In the genomic region with DNA sequence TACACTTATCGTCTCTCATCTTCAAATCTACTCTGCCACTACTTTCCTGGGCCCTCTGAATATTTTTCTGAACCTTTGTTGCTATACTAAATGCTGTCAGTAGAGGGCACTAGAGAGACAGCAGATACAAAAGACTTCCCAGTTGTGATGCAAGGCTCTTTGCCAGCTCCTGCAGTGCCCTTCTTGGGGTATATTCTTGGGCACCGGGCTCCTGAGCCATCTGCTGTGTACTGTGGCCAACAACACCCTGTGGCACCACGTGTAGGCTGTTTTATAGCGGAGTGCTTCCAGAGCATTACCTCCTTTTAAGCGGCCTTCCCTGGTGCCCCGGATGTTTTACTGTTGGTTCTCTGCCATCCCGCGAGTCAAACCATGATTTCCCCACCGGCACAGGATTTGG, we compare ENCODE assay signal across 8 mouse cellular contexts. TPM values are rescaled to one million over a fixed set of nuclear protein-coding genes. Genes with fewer than 3 reads are reported as not detected.
DNase-seq lines count a peak whose midpoint lies in the region; ATAC-seq and TF ChIP-seq lines count a peak whose summit lies in the region.

No protein-coding gene starts in this region.

- no peak for DNase-seq in heart, adult 2 months
- DNase-seq in heart, postnatal 25 days (ENCODE audit: low spot score), result no peak
- DNase-seq in cerebellum, postnatal 14 days, result peak; percentile 96
- DNase-seq in hindbrain, postnatal 0 days (ENCODE audit: low spot score), result peak; percentile 93
- peak; percentile 40 to 49 for DNase-seq in left cerebral cortex, postnatal 36 days (ENCODE audit: low spot score in 2 of 2)
- DNase-seq in right cerebral cortex, adult 2 months (ENCODE audit: low spot score in 2 of 2), result peak; percentile 62 to 65
- DNase-seq in adrenal gland, adult 18-20 months (ENCODE audit: low spot score in 2 of 2), result no peak

- no peak overlapping the region for H3K9ac ChIP-seq in heart, adult 2 months (ENCODE audit: low read depth, low read length)
- no peak overlapping the region for H3K9ac ChIP-seq in ES-Bruce4 (ENCODE audit: low read depth, poor library complexity, severe bottlenecking)
- no peak overlapping the region for H3K9ac ChIP-seq in hindbrain, postnatal 0 days (replicated peaks; ENCODE audit: low read length)

- H3K79me2 ChIP-seq in heart, adult 2 months (replicated peaks; ENCODE audit: control insufficient read depth, insufficient read depth, low read length), result no peaks in the 10 kb centered on the region

- peak; percentile 85 for ATAC-seq in hindbrain, postnatal 0 days

- no peak overlapping the region for H3K4me3 ChIP-seq in heart, adult 2 months
- no peak overlapping the region; the same call in 1 of the 2 replicates for H3K4me3 ChIP-seq in ES-Bruce4 (ENCODE audit: low read depth, low read length)
- H3K4me3 ChIP-seq in hindbrain, postnatal 0 days (ENCODE audit: low read length), result no peak overlapping the region

- no peaks in the 10 kb centered on the region for H3K36me3 ChIP-seq in heart, adult 2 months (ENCODE audit: control insufficient read depth, insufficient read depth, low read length)
- no peaks in the 10 kb centered on the region for H3K36me3 ChIP-seq in ES-Bruce4 (ENCODE audit: control insufficient read depth, insufficient read depth, low read length, poor library complexity, severe bottlenecking)
- H3K36me3 ChIP-seq in hindbrain, postnatal 0 days (ENCODE audit: insufficient read depth, low read length), result no peaks in the 10 kb centered on the region

- H3K4me2 ChIP-seq in hindbrain, postnatal 0 days (ENCODE audit: low read depth, low read length), result no peak overlapping the region

- intact Hi-C loops in heart, adult 2 months (cut with DNase I), result loop anchor here (5.0 kb wide), 2 partner anchors 82 to 632 kb away; no protein-coding TSS in a partner anchor
- intact Hi-C loops in heart, postnatal 25 days (cut with DNase I), result loop anchor here (5.0 to 10.0 kb wide), 2 partner anchors 82 to 634 kb away; no protein-coding TSS in a partner anchor
- intact Hi-C loops in left cerebral cortex, postnatal 36 days (cut with DNase I), result loop anchor here (5.0 to 10.0 kb wide), 4 partner anchors 82 to 934 kb away; no protein-coding TSS in a partner anchor

- peaks cover 1% of the 10 kb centered on the region; the same call in 1 of the 2 replicates for H3K27me3 ChIP-seq in heart, adult 2 months (ENCODE audit: control insufficient read depth, insufficient read depth, low read length)
- no peaks in the 10 kb centered on the region for H3K27me3 ChIP-seq in ES-Bruce4 (ENCODE audit: control insufficient read depth, insufficient read depth, low read length, poor library complexity, severe bottlenecking)
- H3K27me3 ChIP-seq in hindbrain, postnatal 0 days (ENCODE audit: insufficient read depth, low read length), result no peaks in the 10 kb centered on the region

- H3K9me3 ChIP-seq in ES-Bruce4 (replicated peaks; ENCODE audit: control insufficient read depth, insufficient read depth, low read length, poor library complexity, severe bottlenecking), result peaks cover 19% of the 10 kb centered on the region
- H3K9me3 ChIP-seq in hindbrain, postnatal 0 days (ENCODE audit: low read length), result no peaks in the 10 kb centered on the region

- TF ChIP-seq CTCF in heart, adult 2 months (IDR thresholded peaks at IDR 0.05), result peak; percentile 88
- peak; percentile 27 for TF ChIP-seq CTCF in ES-Bruce4 (IDR thresholded peaks at IDR 0.05; ENCODE audit: low read depth, low read length)
- TF ChIP-seq CTCF in hindbrain, postnatal 0 days (IDR thresholded peaks at IDR 0.05; ENCODE audit: low read depth), result peak; percentile 82

- no peak for TF ChIP-seq EP300 in heart, adult 2 months (IDR thresholded peaks at IDR 0.05; ENCODE audit: insufficient read depth, low read depth, low read length)
- TF ChIP-seq EP300 in ES-Bruce4 (IDR thresholded peaks at IDR 0.05; ENCODE audit: insufficient read depth, low read depth, low read length), result no peak

- TF ChIP-seq POLR2A in heart, adult 2 months (IDR thresholded peaks at IDR 0.05; ENCODE audit: insufficient read depth, low read depth, low read length), result no peak
- no peak for TF ChIP-seq POLR2A in ES-Bruce4 (IDR thresholded peaks at IDR 0.05; ENCODE audit: insufficient read depth, low read length)

- no peaks in the 10 kb centered on the region for H3K4me1 ChIP-seq in heart, adult 2 months (ENCODE audit: control insufficient read depth, insufficient read depth, low read length)
- no peaks in the 10 kb centered on the region for H3K4me1 ChIP-seq in ES-Bruce4 (ENCODE audit: control insufficient read depth, insufficient read depth, low read length)
- H3K4me1 ChIP-seq in hindbrain, postnatal 0 days (ENCODE audit: insufficient read depth, low read length), result no peaks in the 10 kb centered on the region

- no peak overlapping the region for H3K27ac ChIP-seq in heart, adult 2 months
- H3K27ac ChIP-seq in ES-Bruce4 (ENCODE audit: insufficient read depth, low read length), result no peak overlapping the region
- H3K27ac ChIP-seq in hindbrain, postnatal 0 days, result no peak overlapping the region

- WGBS in heart, adult 2 months, result 65% methylated on average over 9 of the region's 9 CpGs
- WGBS in hindbrain, postnatal 0 days, result 48% methylated on average over 9 of the region's 9 CpGs

RNA-seq across cellular contexts. Expression of a gene that starts 27.3 kb away (rescaled TPM):
- total RNA-seq in heart, adult 2 months (2021), result 100 to 1,000 TPM; 102 to 107 TPM
- 22.1 and 53.3 TPM in 2 replicates for polyA plus RNA-seq in heart, adult 2 months (2012; rRNA removed)
- 100 to 1,000 TPM; 105 to 112 TPM for total RNA-seq in heart, postnatal 25 days (2021)
- 4.1 and 4.7 TPM in 2 replicates for polyA plus RNA-seq in ES-Bruce4 (2011; ENCODE audit: insufficient read depth, insufficient read length, low read depth, missing spikeins)
- 0.42 and 0.54 TPM in 2 replicates for total RNA-seq in hindbrain, postnatal 0 days (2014; rRNA removed)
- 0.95 and 1.4 TPM in 2 replicates for polyA plus RNA-seq in hindbrain, postnatal 0 days (2015; fragmentation: Nextera tagmentation; extraction: Ambion mirVana)
- total RNA-seq in left cerebral cortex, postnatal 36 days (2021), result 1 to 10 TPM; 1.4 to 2.3 TPM
- under 1 TPM; 0.20 to 0.42 TPM for total RNA-seq in adrenal gland, adult 18-20 months (2021)

Comparison
In these comparisons a context has a peak if more than half of its experiments do, and no peak if none do; other contexts are left out.
1. DNase-seq: peak in cerebellum, postnatal 14 days (2 of 2), hindbrain, postnatal 0 days (single experiment), left cerebral cortex, postnatal 36 days (2 of 2) and right cerebral cortex, adult 2 months (2 of 2); none in heart, adult 2 months (0 of 2), heart, postnatal 25 days (single experiment) and adrenal gland, adult 18-20 months (0 of 2).
2. CTCF ChIP-seq: peak in every context shown above with its lines; median percentile 88 in heart, adult 2 months; 82 in hindbrain, postnatal 0 days; 27 in ES-Bruce4.
3. RNA of a gene that starts 27.3 kb away (total RNA-seq): 105 to 112 TPM in heart, postnatal 25 days and 102 to 107 TPM in heart, adult 2 months; 1.4 to 2.3 TPM in left cerebral cortex, postnatal 36 days, 0.42 to 0.54 TPM in hindbrain, postnatal 0 days and 0.20 to 0.42 TPM in adrenal gland, adult 18-20 months; every median in the first group is over 10 times any median in the second.